Mouse (Mus musculus) A20 (cell line): ENCODE measurements around the gene Tnfaip3.

Experiments
- DNase-seq: peaks from one replicate; pipeline ENCODE4 v3.0.0-alpha.2; 2011; ENCODE audit warnings: low read depth, low spot score

Tnfaip3 gene

GRCm38 (mm10) chr10:18966893-18967292, 48.6 kb downstream of the Tnfaip3 start:
- DNase-seq, result no peak

GRCm38 (mm10) chr10:18965601-18966000, 49.9 kb downstream of the Tnfaip3 start:
- no peak for DNase-seq

GRCm38 (mm10) chr10:18964856-18965255, 50.6 kb downstream of the Tnfaip3 start:
- peak; percentile 43 for DNase-seq

GRCm38 (mm10) chr10:18959777-18960492, 55.5 kb downstream of the Tnfaip3 start:
- no peak for DNase-seq

GRCm38 (mm10) chr10:18953706-18954071, 61.8 kb downstream of the Tnfaip3 start:
- peak; percentile 64 for DNase-seq

GRCm38 (mm10) chr10:18953011-18953705, 62.3 kb downstream of the Tnfaip3 start:
- DNase-seq, result no peak
